Mouse (Mus musculus) adrenal gland, postnatal 10 days (tissue): ENCODE measurements at regions not wholly inside any gene's neighbourhood (a gene's known extent, or its start where the extent isn't known, plus 50 kb on each side); places are given as distances from the start of the nearest gene placed in this dataset.

Source experiments
- DNase-seq: peaks from one replicate; pipeline ENCODE4 v3.0.0; 2021; ENCODE audit warnings: mixed read lengths

DNA sequence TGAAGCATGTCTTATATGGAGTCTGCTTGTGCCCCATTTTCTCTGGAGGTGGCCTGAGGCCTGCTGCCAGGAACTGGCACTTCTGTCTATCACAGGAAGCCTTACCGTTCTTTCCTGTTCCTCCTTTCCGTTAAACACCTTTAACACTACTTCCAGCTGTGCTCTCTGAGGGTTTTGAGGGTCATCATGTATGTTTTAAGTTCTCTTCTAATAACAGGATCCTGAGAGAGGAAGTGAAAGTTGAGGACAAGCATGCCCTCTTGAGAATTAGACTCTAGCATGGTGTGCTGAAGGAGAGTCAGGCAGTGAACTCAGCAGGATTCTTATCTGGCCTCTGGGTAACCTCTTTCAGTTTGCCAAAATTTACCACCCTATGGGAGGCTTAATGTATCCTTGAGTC lies 418.0 kb upstream of the 9430069I07Rik start:
- DNase-seq = no peak

GRCm38 (mm10) chr15:34751746-34752145 lies 394.1 kb upstream of the 9430069I07Rik start:
- no peak for DNase-seq

DNA sequence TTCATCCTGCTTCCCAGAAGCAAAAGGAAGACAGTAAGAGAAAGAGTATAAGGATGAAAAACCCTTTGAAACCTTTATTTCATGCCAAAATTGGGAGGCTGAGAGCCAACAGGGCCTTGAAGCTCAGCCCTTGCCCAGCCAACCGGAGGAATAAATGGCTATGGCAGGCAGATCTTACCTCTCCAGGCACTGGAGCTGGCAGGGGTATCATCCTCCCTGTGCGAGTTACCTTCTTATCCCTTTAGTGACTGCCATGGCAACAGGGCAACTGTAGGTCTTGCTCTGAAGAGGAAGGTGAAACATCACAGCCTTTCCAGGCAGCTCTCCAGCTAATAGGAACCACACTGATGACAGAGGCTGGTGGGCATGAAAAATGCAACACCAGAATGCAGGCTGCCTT lies 393.3 kb upstream of the 9430069I07Rik start:
- DNase-seq = no peak

DNA sequence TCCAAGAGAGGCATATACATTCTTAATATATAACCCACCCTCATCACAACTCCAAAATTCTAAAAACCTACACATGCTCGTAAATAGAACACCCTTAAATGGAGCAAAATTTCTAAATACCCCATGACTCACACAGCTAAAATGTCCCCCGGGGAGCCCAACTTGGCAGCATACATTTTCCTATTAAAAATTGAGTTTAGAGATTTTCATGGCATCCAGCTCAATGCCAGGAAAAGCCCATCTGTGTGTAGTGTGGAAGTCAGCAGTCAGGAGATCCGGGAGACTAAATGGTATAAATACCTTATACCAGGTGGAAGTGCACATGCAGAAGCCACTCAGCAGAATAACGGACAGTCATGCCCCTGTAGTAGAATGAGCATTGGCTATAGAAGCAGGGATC lies 389.4 kb upstream of the 9430069I07Rik start:
- peak; percentile 20 for DNase-seq

- DNase-seq = peak; percentile 64
These were observed 385.6 kb upstream of the 9430069I07Rik start for GRCm38 (mm10) chr15:34743130-34743782.

GRCm38 (mm10) chr15:34741488-34741887 lies 383.8 kb upstream of the 9430069I07Rik start:
- no peak for DNase-seq
